Mouse (Mus musculus) liver, embryonic 18 days (tissue): ENCODE measurements around the gene Wscd1. TPM values are rescaled to one million over a fixed set of nuclear protein-coding genes. Genes with fewer than 3 reads are reported as not detected.

Source experiments
- polyA plus RNA-seq: library from polyadenylated mRNA; depleted of rRNA; stranded (reverse); fragments of >200 nt; gene quantifications from 2 replicates; pipeline ENCODE4 v1.2.3, GENCODE M21; 2012; rRNA removed

The Wscd1 gene
- 0.10 and 0.14 TPM in 2 replicates for polyA plus RNA-seq

DNA sequence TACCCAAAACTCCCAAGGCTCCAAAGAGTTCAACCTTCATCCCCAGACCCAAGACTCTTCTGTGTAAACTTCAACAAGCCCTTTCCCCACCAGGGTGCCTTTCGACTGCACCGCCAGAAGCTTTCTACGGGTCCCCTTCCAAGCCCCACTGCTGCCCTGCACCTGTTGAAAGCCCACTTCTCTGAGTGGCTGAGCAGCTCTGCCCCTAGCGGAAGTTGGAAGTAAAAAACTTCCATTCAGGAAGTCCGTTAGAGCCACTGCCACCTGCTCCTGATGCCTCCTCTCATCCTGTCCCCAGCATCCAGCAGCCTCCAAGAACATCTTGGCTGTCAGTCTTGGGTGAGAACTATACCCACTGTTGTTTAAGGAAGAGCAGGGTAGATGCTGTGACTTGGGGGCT lies at the start of gene Wscd1:
TSS of gene Wscd1 (plus strand) at position 250 of the 400 bp plus-strand sequence.

